Mouse (Mus musculus) midbrain, embryonic 11.5 days (tissue): ENCODE results near the gene Ndufv3. TPM values are rescaled to one million over a fixed set of nuclear protein-coding genes. Genes with fewer than 3 reads are reported as not detected.
"Not testable (repeated sequence)": the region's sequence is repeated elsewhere in the genome, so short reads cannot be mapped to it uniquely, and the experiment has no call there.

Experiments
- ATAC-seq: fragments of 200-750 bp; cut with Nextera tagmentation; 2 replicates; pipeline ENCODE4 v1.8.0; 2017; ENCODE audit warnings: moderate TSS enrichment, moderate library complexity; ENCODE audit not compliant: low FRiP score
- DNase-seq: peaks from one replicate; pipeline ENCODE4 v3.0.0; 2015; ENCODE audit warnings: low spot score; ENCODE audit errors: missing footprints
- H3K27ac ChIP-seq: fragments of 300-500 bp; sonication (generic); 2 replicates; pipeline ENCODE4 v1.5.1; 2014; ENCODE audit warnings: low read depth, low read length
- H3K27me3 ChIP-seq: fragments of 300-500 bp; sonication (generic); 2 replicates; pipeline ENCODE4 v1.6.1; 2014; ENCODE audit warnings: mild to moderate bottlenecking, low read length, moderate library complexity, mixed read lengths; ENCODE audit not compliant: control insufficient read depth, insufficient read depth
- H3K36me3 ChIP-seq: fragments of 300-500 bp; sonication (generic); 2 replicates; pipeline ENCODE4 v1.6.1; 2014; ENCODE audit warnings: mild to moderate bottlenecking, low read length, moderate library complexity, mixed read lengths; ENCODE audit not compliant: control insufficient read depth, insufficient read depth
- H3K4me1 ChIP-seq: fragments of 300-500 bp; sonication (generic); 2 replicates; pipeline ENCODE4 v1.6.1; 2014; ENCODE audit warnings: low read length; ENCODE audit not compliant: control insufficient read depth, insufficient read depth
- H3K4me2 ChIP-seq: fragments of 300-500 bp; sonication (generic); 2 replicates; pipeline ENCODE4 v1.6.1; 2014; ENCODE audit warnings: mild to moderate bottlenecking, moderate library complexity
- H3K4me3 ChIP-seq: fragments of 300-500 bp; sonication (generic); 2 replicates; pipeline ENCODE4 v1.5.1; 2014; ENCODE audit warnings: low read depth, low read length
- H3K9ac ChIP-seq: fragments of 300-500 bp; sonication (generic); 2 replicates; pipeline ENCODE4 v1.6.1; 2014; ENCODE audit warnings: low read length
- H3K9me3 ChIP-seq: fragments of 300-500 bp; sonication (generic); 2 replicates; pipeline ENCODE4 v1.6.1; 2016; ENCODE audit warnings: low read length; ENCODE audit not compliant: control insufficient read depth
- WGBS: fragments of 180-500 bp; shearing (Covaris S2); extraction: QIAGEN DNeasy Blood & Tissue Kit; methylation state at CpG from one replicate; pipeline ENCODE4 v1.1.7; 2014; 5-methylcytosine and 5-hydroxymethylcytosine counted together
- polyA plus RNA-seq: library from polyadenylated mRNA; unstranded; fragments of >200 nt; fragmentation: Nextera tagmentation; extraction: Ambion mirVana; gene quantifications from 2 replicates; pipeline ENCODE4 v1.2.1, GENCODE M21; 2014

The Ndufv3 gene
- polyA plus RNA-seq, 1 experiment from 2014 or later, result 249 TPM

- no peak overlapping the region for H3K27ac ChIP-seq
- 66% methylated on average over 4 of the region's 4 CpGs for WGBS
- no peaks in the 10 kb centered on the region for H3K36me3 ChIP-seq
- no peak overlapping the region for H3K9ac ChIP-seq
- ATAC-seq (no peak), DNase-seq (no peak)
- H3K4me2 ChIP-seq, result no peak overlapping the region
- H3K27me3 ChIP-seq, result no peaks in the 10 kb centered on the region
- H3K4me1 ChIP-seq, result peaks cover 2% of the 10 kb centered on the region; the same call in 1 of the 2 replicates
- no peak overlapping the region for H3K4me3 ChIP-seq
- no peaks in the 10 kb centered on the region for H3K9me3 ChIP-seq
Measured at GRCm38 (mm10) chr17:31540809-31541459, 21.0 kb downstream of the Ndufv3 start.

- Histone ChIP-seq H3K36me3 (no peaks in the 10 kb centered on the region), H3K4me1 (no peaks in the 10 kb centered on the region), H3K27me3 (no peaks in the 10 kb centered on the region), H3K4me3 (no peak overlapping the region), H3K4me2 (no peak overlapping the region), H3K9me3 (no peaks in the 10 kb centered on the region), H3K27ac (no peak overlapping the region), H3K9ac (no peak overlapping the region)
- 63% methylated on average over 6 of the region's 6 CpGs for WGBS
- ATAC-seq, result no peak
- DNase-seq, result peak; percentile 77
Measured at GRCm38 (mm10) chr17:31541460-31541831, 21.5 kb downstream of the Ndufv3 start.

- Histone ChIP-seq H3K9ac (no peak overlapping the region), H3K9me3 (no peaks in the 10 kb centered on the region), H3K27ac (no peak overlapping the region), H3K4me2 (no peak overlapping the region), H3K27me3 (no peaks in the 10 kb centered on the region), H3K4me3 (no peak overlapping the region), H3K36me3 (no peaks in the 10 kb centered on the region), H3K4me1 (peaks cover 4% of the 10 kb centered on the region; the same call in 1 of the 2 replicates)
- ATAC-seq (no peak), DNase-seq (no peak)
- 35% methylated on average over 6 of the region's 6 CpGs for WGBS
Measured at GRCm38 (mm10) chr17:31543574-31543973, 23.7 kb downstream of the Ndufv3 start.

- H3K4me3 ChIP-seq, result no peak overlapping the region
- no peaks in the 10 kb centered on the region for H3K9me3 ChIP-seq
- H3K4me2 ChIP-seq, result no peak overlapping the region
- WGBS, result 90% methylated on average over 9 of the region's 9 CpGs
- no peak overlapping the region for H3K27ac ChIP-seq
- H3K4me1 ChIP-seq, result peaks cover 4% of the 10 kb centered on the region; the same call in 1 of the 2 replicates
- H3K27me3 ChIP-seq, result no peaks in the 10 kb centered on the region
- no peak overlapping the region for H3K9ac ChIP-seq
- ATAC-seq, result no peak
- DNase-seq, result no peak
- no peaks in the 10 kb centered on the region for H3K36me3 ChIP-seq
Measured at GRCm38 (mm10) chr17:31546444-31547196, 26.7 kb downstream of the Ndufv3 start.

- Histone ChIP-seq H3K27ac (no peak overlapping the region), H3K4me1 (peaks cover 4% of the 10 kb centered on the region; the same call in 1 of the 2 replicates), H3K36me3 (no peaks in the 10 kb centered on the region), H3K9me3 (no peaks in the 10 kb centered on the region), H3K4me2 (no peak overlapping the region), H3K4me3 (no peak overlapping the region), H3K27me3 (no peaks in the 10 kb centered on the region), H3K9ac (no peak overlapping the region)
- no peak for ATAC-seq
- no peak for DNase-seq
- WGBS, result 23% methylated on average over 3 of the region's 3 CpGs
Measured at GRCm38 (mm10) chr17:31547974-31548373, 28.1 kb downstream of the Ndufv3 start.

- no peak overlapping the region for H3K4me3 ChIP-seq
- no peak for ATAC-seq
- no peaks in the 10 kb centered on the region for H3K9me3 ChIP-seq
- no peak overlapping the region for H3K27ac ChIP-seq
- DNase-seq, result no peak
- no peaks in the 10 kb centered on the region for H3K36me3 ChIP-seq
- no peaks in the 10 kb centered on the region for H3K27me3 ChIP-seq
- no peak overlapping the region for H3K9ac ChIP-seq
- no peak overlapping the region for H3K4me2 ChIP-seq
- 75% methylated on average over 8 of the region's 8 CpGs for WGBS
- H3K4me1 ChIP-seq, result peaks cover 4% of the 10 kb centered on the region; the same call in 1 of the 2 replicates
Measured at GRCm38 (mm10) chr17:31549389-31549788, 29.5 kb downstream of the Ndufv3 start.

GRCm38 (mm10) chr17:31552601-31553000 is 32.7 kb downstream of the Ndufv3 start:
- H3K9me3 ChIP-seq, H3K4me2 ChIP-seq, ATAC-seq, H3K4me1 ChIP-seq, H3K4me3 ChIP-seq, DNase-seq, H3K27ac ChIP-seq, H3K9ac ChIP-seq, H3K36me3 ChIP-seq, H3K27me3 ChIP-seq: not testable (repeated sequence)
- 94% methylated on average over 23 of the region's 23 CpGs for WGBS

GRCm38 (mm10) chr17:31556253-31556652 is 36.3 kb downstream of the Ndufv3 start:
- H3K4me2 ChIP-seq, result no peak overlapping the region
- H3K36me3 ChIP-seq, result no peaks in the 10 kb centered on the region
- no peak overlapping the region for H3K4me3 ChIP-seq
- no peak overlapping the region for H3K9ac ChIP-seq
- H3K27ac ChIP-seq, result no peak overlapping the region
- no peak for DNase-seq
- WGBS, result 64% methylated on average over 4 of the region's 4 CpGs
- no peaks in the 10 kb centered on the region for H3K27me3 ChIP-seq
- H3K4me1 ChIP-seq, result no peaks in the 10 kb centered on the region
- no peak for ATAC-seq
- H3K9me3 ChIP-seq, result no peaks in the 10 kb centered on the region

- DNase-seq (no peak), ATAC-seq (no peak)
- Histone ChIP-seq H3K9me3 (no peaks in the 10 kb centered on the region), H3K4me1 (no peaks in the 10 kb centered on the region), H3K36me3 (no peaks in the 10 kb centered on the region), H3K4me3 (no peak overlapping the region), H3K4me2 (no peak overlapping the region), H3K27me3 (no peaks in the 10 kb centered on the region), H3K27ac (no peak overlapping the region), H3K9ac (no peak overlapping the region)
- 73% methylated on average over 11 of the region's 11 CpGs for WGBS
Measured at GRCm38 (mm10) chr17:31557124-31557880, 37.4 kb downstream of the Ndufv3 start.
